Mouse (Mus musculus): ENCODE data around the gene Gabrb2.

Gene Gabrb2

GRCm38 (mm10) chr11:42535286-42535685 lies 115.7 kb downstream of the Gabrb2 start:
- no peak for DNase-seq

- no peak for DNase-seq
Measured at GRCm38 (mm10) chr11:42535861-42536260, 116.3 kb downstream of the Gabrb2 start.

- DNase-seq, result no peak
Measured at GRCm38 (mm10) chr11:42542861-42543260, 123.3 kb downstream of the Gabrb2 start.

GRCm38 (mm10) chr11:42566023-42566422 lies 146.5 kb downstream of the Gabrb2 start:
- no peak for DNase-seq

- no peak for DNase-seq
Measured at GRCm38 (mm10) chr11:42571467-42571866, 151.9 kb downstream of the Gabrb2 start.

GRCm38 (mm10) chr11:42575146-42575873 lies 155.8 kb downstream of the Gabrb2 start:
- no peak for DNase-seq

- DNase-seq, result no peak
Measured at GRCm38 (mm10) chr11:42579804-42580203, 160.2 kb downstream of the Gabrb2 start.

- no peak for DNase-seq
Measured at GRCm38 (mm10) chr11:42581123-42581522, 161.6 kb downstream of the Gabrb2 start.

GRCm38 (mm10) chr11:42581753-42582152 lies 162.2 kb downstream of the Gabrb2 start:
- no peak for DNase-seq

- no peak for DNase-seq
Measured at GRCm38 (mm10) chr11:42592418-42592817, 172.9 kb downstream of the Gabrb2 start.

GRCm38 (mm10) chr11:42606225-42606624 lies 186.7 kb downstream of the Gabrb2 start:
- no peak for DNase-seq

GRCm38 (mm10) chr11:42609128-42609763 lies 189.7 kb downstream of the Gabrb2 start:
- no peak for DNase-seq

- no peak for DNase-seq
Measured at GRCm38 (mm10) chr11:42618195-42618594, 198.6 kb downstream of the Gabrb2 start.

- DNase-seq, result no peak
Measured at GRCm38 (mm10) chr11:42621109-42621508, 201.6 kb downstream of the Gabrb2 start.

GRCm38 (mm10) chr11:42650111-42650510 lies 230.6 kb downstream of the Gabrb2 start:
- peak; percentile 17 for DNase-seq

GRCm38 (mm10) chr11:42651572-42651971 lies 232.0 kb downstream of the Gabrb2 start:
- no peak for DNase-seq

GRCm38 (mm10) chr11:42654189-42654588 lies 234.6 kb downstream of the Gabrb2 start:
- no peak for DNase-seq

GRCm38 (mm10) chr11:42668657-42669056 lies 249.1 kb downstream of the Gabrb2 start:
- no peak for DNase-seq

All from right cerebral cortex, postnatal 4 days (tissue).